Mouse (Mus musculus) heart, postnatal 10 days (tissue): Measurements from ENCODE around the gene Cyp11a1. TPM values are rescaled to one million over a fixed set of nuclear protein-coding genes. Genes with fewer than 3 reads are reported as not detected.

Source experiments
- DNase-seq, 2 experiments: peaks; one replicate each; pipeline ENCODE4 v3.0.0; 2021
- intact Hi-C: fragments of 180-260 bp; cut with DNase I; formaldehyde crosslinking; loops from one replicate; pipeline ENCODE4 v1.15.1; 2025
- total RNA-seq, 2 experiments: library from RNA; stranded (reverse); gene quantifications; 2 replicates each; pipeline ENCODE4 v1.2.3; 2021

Cyp11a1 gene
- under 1 TPM; 0.35 to 0.50 TPM for total RNA-seq

GRCm38 (mm10) chr9:58005753-58006461 is at the start of gene Cyp11a1:
TSS of gene Cyp11a1 (plus strand) at chr9:58006411.
- intact Hi-C loops: no loop called here
- DNase-seq: no peak

GRCm38 (mm10) chr9:57956838-57957236 is 49.4 kb upstream of the Cyp11a1 start:
- DNase-seq: no peak
- intact Hi-C loops: no loop called here

- DNase-seq: no peak
- intact Hi-C loops: no loop called here
Measured at GRCm38 (mm10) chr9:57958615-57959014, 47.6 kb upstream of the Cyp11a1 start.

- DNase-seq: no peak
- intact Hi-C loops: no loop called here
Measured at GRCm38 (mm10) chr9:57959399-57959798, 46.8 kb upstream of the Cyp11a1 start.

GRCm38 (mm10) chr9:57959886-57960866 is 46.0 kb upstream of the Cyp11a1 start:
- intact Hi-C loops: no loop called here
- DNase-seq: no peak

- intact Hi-C loops: no loop called here
- no peak for DNase-seq
Measured at GRCm38 (mm10) chr9:57961226-57961625, 45.0 kb upstream of the Cyp11a1 start.

GRCm38 (mm10) chr9:57961863-57962778 is 44.1 kb upstream of the Cyp11a1 start:
- no peak for DNase-seq
- intact Hi-C loops: no loop called here

GRCm38 (mm10) chr9:57963249-57963997 is 42.8 kb upstream of the Cyp11a1 start:
- intact Hi-C loops: no loop called here
- DNase-seq: no peak

- intact Hi-C loops: loop anchor here (2.0 kb wide), 1 partner anchor 19 kb away; no protein-coding TSS in a partner anchor
- DNase-seq: no peak
Measured at GRCm38 (mm10) chr9:57963998-57964395, 42.2 kb upstream of the Cyp11a1 start.

- DNase-seq: no peak
- intact Hi-C loops: loop anchor here (2.0 kb wide), 1 partner anchor 20 kb away; no protein-coding TSS in a partner anchor
Measured at GRCm38 (mm10) chr9:57964528-57965250, 41.5 kb upstream of the Cyp11a1 start.

- no peak for DNase-seq
- intact Hi-C loops: loop anchor here (2.0 kb wide), 1 partner anchor 21 kb away; no protein-coding TSS in a partner anchor
Measured at GRCm38 (mm10) chr9:57965281-57966185, 40.7 kb upstream of the Cyp11a1 start.

GRCm38 (mm10) chr9:57967237-57967960 is 38.8 kb upstream of the Cyp11a1 start:
- peak; percentile 84 to 85 for DNase-seq
- intact Hi-C loops: no loop called here

- intact Hi-C loops: no loop called here
- no peak for DNase-seq
Measured at GRCm38 (mm10) chr9:57968166-57968771, 37.9 kb upstream of the Cyp11a1 start.

GRCm38 (mm10) chr9:57968783-57969542 is 37.2 kb upstream of the Cyp11a1 start:
- DNase-seq: no peak
- intact Hi-C loops: no loop called here

GRCm38 (mm10) chr9:57969736-57970495 is 36.3 kb upstream of the Cyp11a1 start:
- intact Hi-C loops: loop anchor here (2.0 to 5.0 kb wide), 2 partner anchors 19 to 33 kb away; no protein-coding TSS in a partner anchor
- no peak for DNase-seq
